8 mouse cellular contexts compared by ENCODE assay signal in the genomic region with DNA sequence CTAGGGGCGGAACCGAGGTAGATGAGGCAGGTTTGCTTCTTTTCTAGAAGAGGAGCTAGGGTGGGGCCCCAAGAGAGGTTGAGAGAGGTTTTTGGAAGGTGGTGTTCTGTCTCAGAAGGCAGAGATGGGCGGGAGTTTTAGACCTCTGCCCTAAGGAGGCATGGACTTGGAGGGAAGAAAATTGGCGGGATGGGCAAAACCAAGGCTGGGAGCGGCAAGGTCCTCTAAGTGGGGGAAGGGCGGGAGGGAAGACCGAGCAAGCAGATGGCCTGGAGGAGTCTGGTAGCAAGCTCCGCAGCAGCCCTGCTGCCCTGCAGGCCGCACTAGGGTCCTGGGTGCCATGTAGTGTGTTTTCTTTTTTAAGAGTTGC. TPM values are rescaled to one million over a fixed set of nuclear protein-coding genes. Genes with fewer than 3 reads are reported as not detected.
DNase-seq lines count a peak whose midpoint lies in the region; ATAC-seq and TF ChIP-seq lines count a peak whose summit lies in the region.

No protein-coding gene starts in this region.

- H3K79me2 ChIP-seq in MEL (ENCODE audit: control insufficient read depth, insufficient read depth, low read length, poor library complexity) = no peaks in the 10 kb centered on the region

- no peaks in the 10 kb centered on the region for H3K27me3 ChIP-seq in heart, embryonic 15.5 days
- no peaks in the 10 kb centered on the region; a peak in 1 of 4 replicates for H3K27me3 ChIP-seq in MEL (ENCODE audit: control insufficient read depth in 1 of 2, insufficient read depth in 2 of 2, low read length in 2 of 2)
- no peaks in the 10 kb centered on the region for H3K27me3 ChIP-seq in hindbrain, embryonic 11.5 days (ENCODE audit: control insufficient read depth, insufficient read depth, low read length)
- H3K27me3 ChIP-seq in midbrain, embryonic 11.5 days (ENCODE audit: control insufficient read depth, insufficient read depth, low read length) = no peaks in the 10 kb centered on the region

- H3K36me3 ChIP-seq in heart, embryonic 15.5 days = no peaks in the 10 kb centered on the region
- H3K36me3 ChIP-seq in MEL (ENCODE audit: control insufficient read depth in 1 of 2, insufficient read depth in 2 of 2, low read length in 2 of 2) = no peaks in the 10 kb centered on the region
- H3K36me3 ChIP-seq in hindbrain, embryonic 11.5 days (ENCODE audit: control insufficient read depth, insufficient read depth, low read length) = no peaks in the 10 kb centered on the region
- no peaks in the 10 kb centered on the region for H3K36me3 ChIP-seq in midbrain, embryonic 11.5 days (ENCODE audit: control insufficient read depth, insufficient read depth, low read length)

- DNase-seq in heart, postnatal 25 days (ENCODE audit: low spot score) = no peak
- no peak for DNase-seq in MEL (ENCODE audit: low read depth, low spot score)
- no peak for DNase-seq in hindbrain, embryonic 11.5 days (ENCODE audit: low spot score)
- no peak for DNase-seq in midbrain, embryonic 11.5 days (ENCODE audit: low spot score, missing footprints)
- no peak for DNase-seq in left cerebral cortex, adult 8-10 months (ENCODE audit: low spot score in 2 of 2)
- DNase-seq in adrenal gland, adult 8-10 months = no peak
- no peak for DNase-seq in cerebellum, adult 11-12 months

- 0 out of 2 replicates have a peak overlapping the region, but pooled peaks have one; percentile 32 for H3K9ac ChIP-seq in heart, embryonic 15.5 days
- no peak overlapping the region for H3K9ac ChIP-seq in MEL (ENCODE audit: control insufficient read depth, low read depth, low read length, poor library complexity, severe bottlenecking)
- H3K9ac ChIP-seq in hindbrain, embryonic 11.5 days (ENCODE audit: low read depth, low read length) = peak overlapping the region; percentile 23; the same call in 1 of the 2 replicates
- H3K9ac ChIP-seq in midbrain, embryonic 11.5 days (ENCODE audit: low read length) = 0 out of 2 replicates have a peak overlapping the region, but pooled peaks have one; percentile 33

- H3K4me2 ChIP-seq in heart, embryonic 15.5 days = peak overlapping the region; percentile 82
- H3K4me2 ChIP-seq in hindbrain, embryonic 11.5 days (replicated peaks; ENCODE audit: low read depth, low read length) = peak overlapping the region; percentile 70
- H3K4me2 ChIP-seq in midbrain, embryonic 11.5 days = peak overlapping the region; percentile 84

- H3K9me3 ChIP-seq in heart, embryonic 15.5 days (replicated peaks) = no peaks in the 10 kb centered on the region
- H3K9me3 ChIP-seq in MEL (replicated peaks; ENCODE audit: insufficient read depth, low read length) = no peaks in the 10 kb centered on the region
- no peaks in the 10 kb centered on the region for H3K9me3 ChIP-seq in hindbrain, embryonic 11.5 days (ENCODE audit: control insufficient read depth, low read length)
- H3K9me3 ChIP-seq in midbrain, embryonic 11.5 days (ENCODE audit: control insufficient read depth, low read length) = no peaks in the 10 kb centered on the region

- H3K27ac ChIP-seq in heart, embryonic 15.5 days = no peak overlapping the region
- H3K27ac ChIP-seq in MEL (ENCODE audit: control insufficient read depth, low read depth, low read length) = no peak overlapping the region
- peak overlapping the region; percentile 68; the same call in 1 of the 2 replicates for H3K27ac ChIP-seq in hindbrain, embryonic 11.5 days (ENCODE audit: low read depth, low read length)
- no peak overlapping the region for H3K27ac ChIP-seq in midbrain, embryonic 11.5 days (ENCODE audit: low read depth, low read length)

- H3K4me1 ChIP-seq in heart, embryonic 15.5 days (replicated peaks) = peaks cover 11% of the 10 kb centered on the region
- H3K4me1 ChIP-seq in MEL (ENCODE audit: control insufficient read depth in 1 of 2, insufficient read depth in 2 of 2, low read length in 2 of 2) = no peaks in the 10 kb centered on the region; a peak in 1 of 4 replicates
- H3K4me1 ChIP-seq in hindbrain, embryonic 11.5 days (replicated peaks; ENCODE audit: control insufficient read depth, insufficient read depth, low read length) = no peaks in the 10 kb centered on the region
- peaks cover 8% of the 10 kb centered on the region; the same call in 1 of the 2 replicates for H3K4me1 ChIP-seq in midbrain, embryonic 11.5 days (ENCODE audit: control insufficient read depth, insufficient read depth, low read length)

- TF ChIP-seq POLR2A in MEL (IDR thresholded peaks at IDR 0.05; ENCODE audit: control insufficient read depth in 1 of 2, insufficient read depth in 1 of 2, low read depth in 1 of 2, low read length in 2 of 2, poor library complexity in 1 of 2) = no peak

- WGBS in heart, embryonic 15.5 days = 2% methylated on average over 9 of the region's 9 CpGs
- WGBS in hindbrain, embryonic 11.5 days = 1% methylated on average over 9 of the region's 9 CpGs
- WGBS in midbrain, embryonic 11.5 days = 0% methylated on average over 9 of the region's 9 CpGs

- peak overlapping the region; percentile 72 for H3K4me3 ChIP-seq in heart, embryonic 15.5 days
- H3K4me3 ChIP-seq in MEL (ENCODE audit: control insufficient read depth in 1 of 2, insufficient read depth in 1 of 2, low read depth in 2 of 2, low read length in 2 of 2) = peak overlapping the region; percentile 31 to 56; a peak in 3 of 4 replicates
- peak overlapping the region; percentile 63 for H3K4me3 ChIP-seq in hindbrain, embryonic 11.5 days (ENCODE audit: low read depth, low read length)
- H3K4me3 ChIP-seq in midbrain, embryonic 11.5 days (ENCODE audit: low read depth, low read length) = peak overlapping the region; percentile 70

- ATAC-seq in heart, embryonic 15.5 days (replicated peaks; ENCODE audit: insufficient number of reproducible peaks, insufficient read depth, low FRiP score, low read depth) = 0 out of 2 replicates have a peak, but pooled peaks have one; percentile 8
- ATAC-seq in hindbrain, embryonic 11.5 days (ENCODE audit: low FRiP score) = peak; percentile 82
- peak; percentile 79 for ATAC-seq in midbrain, embryonic 11.5 days (ENCODE audit: low FRiP score)

- intact Hi-C loops in heart, postnatal 25 days (cut with DNase I) = no loop called here

- no peak for TF ChIP-seq RAD21 in MEL (IDR thresholded peaks at IDR 0.05; ENCODE audit: low read depth, low read length)

- no peak for TF ChIP-seq CTCF in MEL (IDR thresholded peaks at IDR 0.05 in 2 of 3, conservative IDR thresholded peaks at IDR 0.05 in 1 of 3; ENCODE audit: control insufficient read depth in 1 of 3, insufficient read depth in 1 of 3, low read depth in 2 of 3, low read length in 3 of 3, poor library complexity in 1 of 3, severe bottlenecking in 1 of 3)

- no peak for TF ChIP-seq EP300 in MEL (IDR thresholded peaks at IDR 0.05; ENCODE audit: low read depth in 1 of 2, low read length in 2 of 2)

TF ChIP-seq in MEL, 35 proteins besides CTCF, POLR2A, EP300 and RAD21:
- TF ChIP-seq ZNF384 (IDR thresholded peaks at IDR 0.05; ENCODE audit: low read depth, low read length) (no peak), NRF1 (IDR thresholded peaks at IDR 0.05; ENCODE audit: insufficient read depth, low read depth, low read length, poor library complexity, severe bottlenecking) (no peak), MXI1 (IDR thresholded peaks at IDR 0.05; ENCODE audit: low read depth, low read length) (no peak), JUND (IDR thresholded peaks at IDR 0.05; ENCODE audit: low read depth, low read length) (no peak), MEF2A (IDR thresholded peaks at IDR 0.05; ENCODE audit: extremely low read depth, insufficient replicate concordance, low read depth, low read length, poor library complexity, severe bottlenecking) (no peak), ZMIZ1 (IDR thresholded peaks at IDR 0.05; ENCODE audit: low read depth, low read length) (no peak), CHD2 (IDR thresholded peaks at IDR 0.05; ENCODE audit: low read length) (no peak), MAZ (IDR thresholded peaks at IDR 0.05; ENCODE audit: low read depth, low read length) (no peak), GATA1 (IDR thresholded peaks at IDR 0.05; ENCODE audit: low read depth, low read length) (no peak), GABPA (IDR thresholded peaks at IDR 0.05; ENCODE audit: low read depth, low read length) (no peak), TBP (IDR thresholded peaks at IDR 0.05; ENCODE audit: low read depth, low read length) (no peak), HCFC1 (IDR thresholded peaks at IDR 0.05; ENCODE audit: low read depth, low read length) (no peak), ZC3H11A (IDR thresholded peaks at IDR 0.05; ENCODE audit: low read depth, low read length) (no peak)

RNA-seq across cellular contexts. Expression of gene Nkain1, which starts 53.5 kb away (rescaled TPM):
- 0.44 and 0.65 TPM in 2 replicates for polyA plus RNA-seq in heart, embryonic 15.5 days (2015; fragmentation: Nextera tagmentation; extraction: Ambion mirVana)
- total RNA-seq in heart, postnatal 25 days (2021) = 1 to 10 TPM; 4.5 to 5.2 TPM
- 4.3 and 5.3 TPM in 2 replicates for total RNA-seq in MEL (2012; rRNA removed)
- polyA plus RNA-seq in MEL (2012; ENCODE audit: insufficient read depth in 1 of 2, insufficient read length in 2 of 2, low read depth in 1 of 2, low replicate concordance in 2 of 2, missing spikeins in 1 of 2) = 10 to 100 TPM in 1 of 2 experiments, not detected in 1; 18.5 TPM
- 21.6 and 27.4 TPM in 2 replicates for polyA plus RNA-seq in hindbrain, embryonic 11.5 days (2014; fragmentation: Nextera tagmentation; extraction: Ambion mirVana)
- 18.7 and 21.4 TPM in 2 replicates for polyA plus RNA-seq in midbrain, embryonic 11.5 days (2014; fragmentation: Nextera tagmentation; extraction: Ambion mirVana)
- 10 to 100 TPM; 37.8 to 40.9 (median 39.0) TPM for total RNA-seq in left cerebral cortex, adult 8-10 months (2022)
- total RNA-seq in adrenal gland, adult 8-10 months (2022) = 10 to 100 TPM in 1 of 4 experiments, 1 to 10 TPM in 3; 5.3 to 15.1 (median 8.8) TPM

Comparison
In these comparisons a context has a peak if more than half of its experiments do, and no peak if none do; other contexts are left out.
1. ATAC-seq: peak in every context shown above with its lines; median percentile 82 in hindbrain, embryonic 11.5 days; 79 in midbrain, embryonic 11.5 days; 8 in heart, embryonic 15.5 days.